Mouse (Mus musculus): ENCODE measurements at regions not wholly inside any gene's neighbourhood (a gene's known extent, or its start where the extent isn't known, plus 50 kb on each side); places are given as distances from the start of the nearest gene placed in this dataset.

- ATAC-seq (ENCODE audit: low FRiP score, low TSS enrichment), result no peak
- no peaks in the 10 kb centered on the region for H3K27me3 ChIP-seq (ENCODE audit: control insufficient read depth, insufficient read depth, low read length)
- no peak overlapping the region for H3K4me3 ChIP-seq (ENCODE audit: low read length)
- 74% methylated on average over 7 of the region's 7 CpGs for WGBS
- no peaks in the 10 kb centered on the region for H3K36me3 ChIP-seq (ENCODE audit: control insufficient read depth, insufficient read depth, low read length)
- no peaks in the 10 kb centered on the region for H3K4me1 ChIP-seq (ENCODE audit: control insufficient read depth, insufficient read depth, low read length)
- H3K27ac ChIP-seq (ENCODE audit: low read depth, low read length), result no peak overlapping the region
- H3K4me2 ChIP-seq (replicated peaks; ENCODE audit: low read depth, low read length), result no peak overlapping the region
- H3K9ac ChIP-seq (ENCODE audit: low read depth, low read length), result no peak overlapping the region
- H3K9me3 ChIP-seq (ENCODE audit: control insufficient read depth, low read length), result no peaks in the 10 kb centered on the region
Measured at GRCm38 (mm10) chr5:52249804-52250203, 59.5 kb upstream of the Dhx15 start.

GRCm38 (mm10) chr5:52243931-52244330 is 53.6 kb upstream of the Dhx15 start:
- no peak overlapping the region for H3K4me3 ChIP-seq (ENCODE audit: low read length)
- ATAC-seq (ENCODE audit: low FRiP score, low TSS enrichment), result no peak
- no peak overlapping the region for H3K27ac ChIP-seq (ENCODE audit: low read depth, low read length)
- H3K9me3 ChIP-seq (ENCODE audit: control insufficient read depth, low read length), result no peaks in the 10 kb centered on the region
- H3K9ac ChIP-seq (ENCODE audit: low read depth, low read length), result no peak overlapping the region
- no peaks in the 10 kb centered on the region for H3K27me3 ChIP-seq (ENCODE audit: control insufficient read depth, insufficient read depth, low read length)
- no peak overlapping the region for H3K4me2 ChIP-seq (replicated peaks; ENCODE audit: low read depth, low read length)
- 91% methylated on average over 4 of the region's 4 CpGs for WGBS
- no peaks in the 10 kb centered on the region for H3K4me1 ChIP-seq (ENCODE audit: control insufficient read depth, insufficient read depth, low read length)
- no peaks in the 10 kb centered on the region for H3K36me3 ChIP-seq (ENCODE audit: control insufficient read depth, insufficient read depth, low read length)

- ATAC-seq (ENCODE audit: low FRiP score, low TSS enrichment), result no peak
- no peak overlapping the region for H3K27ac ChIP-seq (ENCODE audit: low read depth, low read length)
- H3K36me3 ChIP-seq (ENCODE audit: control insufficient read depth, insufficient read depth, low read length), result no peaks in the 10 kb centered on the region
- H3K9ac ChIP-seq (ENCODE audit: low read depth, low read length), result no peak overlapping the region
- H3K4me2 ChIP-seq (replicated peaks; ENCODE audit: low read depth, low read length), result no peak overlapping the region
- 91% methylated on average over 2 of the region's 2 CpGs for WGBS
- H3K4me1 ChIP-seq (ENCODE audit: control insufficient read depth, insufficient read depth, low read length), result no peaks in the 10 kb centered on the region
- H3K27me3 ChIP-seq (ENCODE audit: control insufficient read depth, insufficient read depth, low read length), result no peaks in the 10 kb centered on the region
- no peaks in the 10 kb centered on the region for H3K9me3 ChIP-seq (ENCODE audit: control insufficient read depth, low read length)
- H3K4me3 ChIP-seq (ENCODE audit: low read length), result no peak overlapping the region
Measured at GRCm38 (mm10) chr5:52242414-52242813, 52.1 kb upstream of the Dhx15 start.

DNA sequence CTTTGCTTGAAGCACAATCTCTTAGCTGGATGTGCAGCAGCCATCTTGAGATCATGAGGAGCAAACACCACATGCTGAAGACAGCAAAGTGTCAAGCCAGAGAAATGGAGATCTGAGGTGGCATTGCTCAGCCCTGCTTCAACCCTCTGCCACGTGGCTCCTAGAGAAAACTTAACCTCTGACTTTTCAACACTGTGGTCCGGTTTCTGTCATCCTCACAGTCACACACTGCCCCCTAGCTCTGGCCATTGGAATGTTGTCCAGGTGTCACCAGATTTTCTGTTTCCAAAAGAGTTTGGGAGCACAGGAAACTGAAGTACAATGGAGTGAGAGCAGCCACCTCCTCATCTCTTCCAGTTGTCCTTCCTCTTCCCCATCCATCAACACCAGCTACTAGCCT is 50.2 kb upstream of the Dhx15 start:
- no peak overlapping the region for H3K27ac ChIP-seq (ENCODE audit: low read depth, low read length)
- no peaks in the 10 kb centered on the region for H3K4me1 ChIP-seq (ENCODE audit: control insufficient read depth, insufficient read depth, low read length)
- no peak overlapping the region for H3K4me3 ChIP-seq (ENCODE audit: low read length)
- H3K9me3 ChIP-seq (ENCODE audit: control insufficient read depth, low read length), result no peaks in the 10 kb centered on the region
- no peak overlapping the region for H3K4me2 ChIP-seq (replicated peaks; ENCODE audit: low read depth, low read length)
- WGBS, result 0% methylated on average over 2 of the region's 2 CpGs
- H3K9ac ChIP-seq (ENCODE audit: low read depth, low read length), result no peak overlapping the region
- H3K27me3 ChIP-seq (ENCODE audit: control insufficient read depth, insufficient read depth, low read length), result no peaks in the 10 kb centered on the region
- no peaks in the 10 kb centered on the region for H3K36me3 ChIP-seq (ENCODE audit: control insufficient read depth, insufficient read depth, low read length)
- ATAC-seq (ENCODE audit: low FRiP score, low TSS enrichment), result no peak
